Mouse (Mus musculus) B cell, adult 2 months (primary cell): ENCODE results near the gene Dpp6.

ENCODE experiments used
- DNase-seq, 2 experiments: peaks; one replicate each; pipeline ENCODE4 v3.0.0; 2022

Gene Dpp6

GRCm38 (mm10) chr5:27066837-27067236 lies 249.8 kb downstream of the Dpp6 start:
- no peak for DNase-seq

- DNase-seq, result no peak
Measured at GRCm38 (mm10) chr5:27075131-27075591, 258.2 kb downstream of the Dpp6 start.

GRCm38 (mm10) chr5:27076046-27076445 lies 259.0 kb downstream of the Dpp6 start:
- no peak for DNase-seq

GRCm38 (mm10) chr5:27077821-27078220 lies 260.8 kb downstream of the Dpp6 start:
- DNase-seq, result no peak

- no peak for DNase-seq
Measured at GRCm38 (mm10) chr5:27081275-27081674, 264.3 kb downstream of the Dpp6 start.

- no peak for DNase-seq
Measured at GRCm38 (mm10) chr5:27083762-27084161, 266.8 kb downstream of the Dpp6 start.

GRCm38 (mm10) chr5:27108221-27108620 lies 291.2 kb downstream of the Dpp6 start:
- no peak for DNase-seq

- DNase-seq, result no peak
Measured at GRCm38 (mm10) chr5:27122479-27122878, 305.5 kb downstream of the Dpp6 start.

- DNase-seq, result no peak
Measured at GRCm38 (mm10) chr5:27122944-27123343, 305.9 kb downstream of the Dpp6 start.

- no peak for DNase-seq
Measured at GRCm38 (mm10) chr5:27126034-27126433, 309.0 kb downstream of the Dpp6 start.

- no peak for DNase-seq
Measured at GRCm38 (mm10) chr5:27133196-27133595, 316.2 kb downstream of the Dpp6 start.

GRCm38 (mm10) chr5:27134436-27135005 lies 317.5 kb downstream of the Dpp6 start:
- no peak for DNase-seq

- no peak for DNase-seq
Measured at GRCm38 (mm10) chr5:27147397-27147945, 330.5 kb downstream of the Dpp6 start.

GRCm38 (mm10) chr5:27151017-27151416 lies 334.0 kb downstream of the Dpp6 start:
- no peak for DNase-seq

- no peak for DNase-seq
Measured at GRCm38 (mm10) chr5:27155671-27156070, 338.7 kb downstream of the Dpp6 start.

GRCm38 (mm10) chr5:27156366-27156765 lies 339.4 kb downstream of the Dpp6 start:
- no peak for DNase-seq

GRCm38 (mm10) chr5:27161122-27161645 lies 344.2 kb downstream of the Dpp6 start:
- no peak for DNase-seq

GRCm38 (mm10) chr5:27168550-27168949 lies 351.5 kb downstream of the Dpp6 start:
- no peak for DNase-seq

- no peak for DNase-seq
Measured at GRCm38 (mm10) chr5:27184963-27185362, 368.0 kb downstream of the Dpp6 start.

GRCm38 (mm10) chr5:27191242-27191969 lies 374.4 kb downstream of the Dpp6 start:
- no peak for DNase-seq

- DNase-seq, result no peak
Measured at GRCm38 (mm10) chr5:27194157-27194556, 377.2 kb downstream of the Dpp6 start.

GRCm38 (mm10) chr5:27194975-27195374 lies 378.0 kb downstream of the Dpp6 start:
- no peak for DNase-seq

- no peak for DNase-seq
Measured at GRCm38 (mm10) chr5:27200581-27201341, 383.8 kb downstream of the Dpp6 start.
